Mouse (Mus musculus): ENCODE measurements at regions not wholly inside any gene's neighbourhood (a gene's known extent, or its start where the extent isn't known, plus 50 kb on each side); places are given as distances from the start of the nearest gene placed in this dataset.

GRCm38 (mm10) chr8:87284356-87284755 is 188.1 kb downstream of the Cbln1 start:
- no peaks in the 10 kb centered on the region for H3K9me3 ChIP-seq (ENCODE audit: control insufficient read depth, low read length)
- DNase-seq (ENCODE audit: low spot score) (no peak), ATAC-seq (ENCODE audit: low FRiP score, low read depth) (no peak)
- H3K27me3 ChIP-seq (ENCODE audit: control insufficient read depth, insufficient read depth, low read length), result no peaks in the 10 kb centered on the region
- no peak overlapping the region for H3K9ac ChIP-seq (ENCODE audit: low read depth, low read length, severe bottlenecking)
- H3K4me1 ChIP-seq (ENCODE audit: control insufficient read depth, insufficient read depth, low read length), result no peaks in the 10 kb centered on the region
- H3K27ac ChIP-seq (replicated peaks; ENCODE audit: low read depth, low read length), result no peak overlapping the region
- no peak for TF ChIP-seq POLR2A (IDR thresholded peaks at IDR 0.05; ENCODE audit: borderline replicate concordance, extremely low read depth, insufficient read depth, insufficient read length)
- H3K36me3 ChIP-seq (ENCODE audit: control insufficient read depth, insufficient read depth, low read length), result no peaks in the 10 kb centered on the region
- no peak overlapping the region for H3K4me3 ChIP-seq (replicated peaks; ENCODE audit: low read length)
- whole genome bisulfite sequencing, result 32% methylated on average over 4 of the region's 4 CpGs
- no peak overlapping the region for H3K4me2 ChIP-seq (replicated peaks; ENCODE audit: low read depth, low read length, severe bottlenecking)

GRCm38 (mm10) chr8:87282511-87282910 is 189.9 kb downstream of the Cbln1 start:
- no peaks in the 10 kb centered on the region for H3K9me3 ChIP-seq (ENCODE audit: control insufficient read depth, low read length)
- no peak for TF ChIP-seq POLR2A (IDR thresholded peaks at IDR 0.05; ENCODE audit: borderline replicate concordance, extremely low read depth, insufficient read depth, insufficient read length)
- no peaks in the 10 kb centered on the region for H3K4me1 ChIP-seq (ENCODE audit: control insufficient read depth, insufficient read depth, low read length)
- no peak overlapping the region for H3K4me2 ChIP-seq (replicated peaks; ENCODE audit: low read depth, low read length, severe bottlenecking)
- H3K9ac ChIP-seq (ENCODE audit: low read depth, low read length, severe bottlenecking), result no peak overlapping the region
- WGBS, result 95% methylated on average over 4 of the region's 4 CpGs
- ATAC-seq (ENCODE audit: low FRiP score, low read depth) (no peak), DNase-seq (ENCODE audit: low spot score) (no peak)
- no peak overlapping the region for H3K4me3 ChIP-seq (replicated peaks; ENCODE audit: low read length)
- no peaks in the 10 kb centered on the region for H3K27me3 ChIP-seq (ENCODE audit: control insufficient read depth, insufficient read depth, low read length)
- no peak overlapping the region for H3K27ac ChIP-seq (replicated peaks; ENCODE audit: low read depth, low read length)
- H3K36me3 ChIP-seq (ENCODE audit: control insufficient read depth, insufficient read depth, low read length), result no peaks in the 10 kb centered on the region

- Histone ChIP-seq H3K27ac (replicated peaks; ENCODE audit: low read depth, low read length) (no peak overlapping the region), H3K4me1 (ENCODE audit: control insufficient read depth, insufficient read depth, low read length) (no peaks in the 10 kb centered on the region), H3K27me3 (ENCODE audit: control insufficient read depth, insufficient read depth, low read length) (no peaks in the 10 kb centered on the region), H3K4me2 (replicated peaks; ENCODE audit: low read depth, low read length, severe bottlenecking) (no peak overlapping the region), H3K4me3 (replicated peaks; ENCODE audit: low read length) (no peak overlapping the region), H3K9me3 (ENCODE audit: control insufficient read depth, low read length) (no peaks in the 10 kb centered on the region), H3K36me3 (ENCODE audit: control insufficient read depth, insufficient read depth, low read length) (no peaks in the 10 kb centered on the region), H3K9ac (ENCODE audit: low read depth, low read length, severe bottlenecking) (no peak overlapping the region)
- no peak for DNase-seq (ENCODE audit: low spot score)
- no peak for TF ChIP-seq POLR2A (IDR thresholded peaks at IDR 0.05; ENCODE audit: borderline replicate concordance, extremely low read depth, insufficient read depth, insufficient read length)
- no peak for ATAC-seq (ENCODE audit: low FRiP score, low read depth)
- 49% methylated on average over 6 of the region's 6 CpGs for WGBS
Observed at GRCm38 (mm10) chr8:87273328-87273727, 199.1 kb downstream of the Cbln1 start.

GRCm38 (mm10) chr8:87270525-87271187 is 201.8 kb downstream of the Cbln1 start:
- Histone ChIP-seq H3K27ac (replicated peaks; ENCODE audit: low read depth, low read length) (no peak overlapping the region), H3K4me3 (replicated peaks; ENCODE audit: low read length) (no peak overlapping the region), H3K9me3 (ENCODE audit: control insufficient read depth, low read length) (no peaks in the 10 kb centered on the region), H3K36me3 (ENCODE audit: control insufficient read depth, insufficient read depth, low read length) (no peaks in the 10 kb centered on the region), H3K27me3 (ENCODE audit: control insufficient read depth, insufficient read depth, low read length) (no peaks in the 10 kb centered on the region), H3K4me1 (ENCODE audit: control insufficient read depth, insufficient read depth, low read length) (no peaks in the 10 kb centered on the region), H3K9ac (ENCODE audit: low read depth, low read length, severe bottlenecking) (no peak overlapping the region), H3K4me2 (replicated peaks; ENCODE audit: low read depth, low read length, severe bottlenecking) (no peak overlapping the region)
- ATAC-seq (ENCODE audit: low FRiP score, low read depth) (no peak), DNase-seq (ENCODE audit: low spot score) (no peak)
- TF ChIP-seq POLR2A (IDR thresholded peaks at IDR 0.05; ENCODE audit: borderline replicate concordance, extremely low read depth, insufficient read depth, insufficient read length), result no peak
- WGBS, result 64% methylated on average over 3 of the region's 3 CpGs

GRCm38 (mm10) chr8:87268159-87268558 is 204.2 kb downstream of the Cbln1 start:
- no peak for TF ChIP-seq POLR2A (IDR thresholded peaks at IDR 0.05; ENCODE audit: borderline replicate concordance, extremely low read depth, insufficient read depth, insufficient read length)
- H3K36me3 ChIP-seq (ENCODE audit: control insufficient read depth, insufficient read depth, low read length), result no peaks in the 10 kb centered on the region
- ATAC-seq (ENCODE audit: low FRiP score, low read depth), result no peak
- no peaks in the 10 kb centered on the region for H3K27me3 ChIP-seq (ENCODE audit: control insufficient read depth, insufficient read depth, low read length)
- no peak for DNase-seq (ENCODE audit: low spot score)
- no peak overlapping the region for H3K4me3 ChIP-seq (replicated peaks; ENCODE audit: low read length)
- H3K27ac ChIP-seq (replicated peaks; ENCODE audit: low read depth, low read length), result no peak overlapping the region
- H3K4me2 ChIP-seq (replicated peaks; ENCODE audit: low read depth, low read length, severe bottlenecking), result no peak overlapping the region
- no peaks in the 10 kb centered on the region for H3K9me3 ChIP-seq (ENCODE audit: control insufficient read depth, low read length)
- H3K9ac ChIP-seq (ENCODE audit: low read depth, low read length, severe bottlenecking), result no peak overlapping the region
- no peaks in the 10 kb centered on the region for H3K4me1 ChIP-seq (ENCODE audit: control insufficient read depth, insufficient read depth, low read length)

GRCm38 (mm10) chr8:87264999-87265398 is 207.4 kb downstream of the Cbln1 start:
- DNase-seq (ENCODE audit: low spot score) (no peak), ATAC-seq (ENCODE audit: low FRiP score, low read depth) (no peak)
- no peak for TF ChIP-seq POLR2A (IDR thresholded peaks at IDR 0.05; ENCODE audit: borderline replicate concordance, extremely low read depth, insufficient read depth, insufficient read length)
- no peak overlapping the region for H3K27ac ChIP-seq (replicated peaks; ENCODE audit: low read depth, low read length)
- H3K4me1 ChIP-seq (ENCODE audit: control insufficient read depth, insufficient read depth, low read length), result no peaks in the 10 kb centered on the region
- H3K4me3 ChIP-seq (replicated peaks; ENCODE audit: low read length), result no peak overlapping the region
- H3K4me2 ChIP-seq (replicated peaks; ENCODE audit: low read depth, low read length, severe bottlenecking), result no peak overlapping the region
- WGBS, result 64% methylated on average over 2 of the region's 2 CpGs
- no peaks in the 10 kb centered on the region for H3K9me3 ChIP-seq (ENCODE audit: control insufficient read depth, low read length)
- no peaks in the 10 kb centered on the region for H3K27me3 ChIP-seq (ENCODE audit: control insufficient read depth, insufficient read depth, low read length)
- no peaks in the 10 kb centered on the region for H3K36me3 ChIP-seq (ENCODE audit: control insufficient read depth, insufficient read depth, low read length)
- no peak overlapping the region for H3K9ac ChIP-seq (ENCODE audit: low read depth, low read length, severe bottlenecking)
